Mouse (Mus musculus) megakaryocyte, embryonic 14.5 days (primary cell): Measurements from ENCODE around the gene Mef2c.

ENCODE experiments used
- FLI1 ChIP-seq: IDR thresholded peaks from 2 replicates; pipeline ENCODE4 v1.6.1; 2012; ENCODE audit warnings: low read length, inconsistent platforms, mixed read lengths
- GATA1 ChIP-seq: IDR thresholded peaks from 3 replicates; pipeline ENCODE4 v1.6.1; 2012; ENCODE audit warnings: mixed read lengths, low read length, inconsistent platforms, borderline replicate concordance

DNA sequence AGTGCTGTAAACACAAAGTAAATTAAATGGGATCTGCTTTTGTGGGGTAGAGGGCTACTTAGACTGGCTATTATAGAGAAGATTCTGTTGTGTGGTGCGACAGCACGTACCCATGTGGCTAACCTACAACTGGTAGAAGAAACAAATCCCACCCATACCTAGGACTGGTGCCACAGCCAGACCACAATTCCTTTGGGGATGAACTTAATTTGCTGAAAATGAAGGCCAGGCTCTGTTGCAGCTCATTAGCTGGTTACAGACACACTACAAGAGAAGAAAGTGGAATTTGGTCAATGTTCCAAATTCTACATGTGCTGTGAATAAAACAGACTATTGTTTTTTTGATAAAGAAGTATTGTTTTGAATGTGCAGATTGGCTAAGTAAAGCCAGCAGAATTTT, 42.3 kb upstream of the Mef2c start:
- TF ChIP-seq FLI1 (no peak), GATA1 (no peak)
